Mouse (Mus musculus): ENCODE data around the gene Dpp6. TPM values are rescaled to one million over a fixed set of nuclear protein-coding genes. Genes with fewer than 3 reads are reported as not detected.
"Not testable (repeated sequence)": the region's sequence is repeated elsewhere in the genome, so short reads cannot be mapped to it uniquely, and the experiment has no call there.

Gene Dpp6
- polyA plus RNA-seq, 1 experiment from 2014 or later: 100 TPM

DNA sequence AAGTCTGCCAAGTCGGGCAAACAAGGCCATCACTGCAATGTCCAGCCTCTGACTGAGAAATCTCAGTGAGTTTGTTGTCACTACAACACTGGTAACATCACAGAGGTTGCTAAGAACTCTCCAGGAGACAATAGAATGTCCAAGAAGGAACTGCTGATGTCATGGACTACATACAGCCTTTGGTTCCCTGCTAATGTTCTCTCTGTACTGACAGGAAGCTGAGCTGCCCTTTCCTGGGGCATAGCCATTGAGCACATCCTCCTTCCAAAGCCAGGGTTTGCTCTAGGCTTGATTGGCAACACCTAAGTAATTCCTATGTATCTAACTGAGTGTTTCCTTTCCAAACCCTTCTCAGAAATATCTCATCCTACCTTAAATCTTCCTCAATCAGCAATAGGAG lies 684.3 kb downstream of the Dpp6 start, which contains the start of gene Speer4b:
Gene Speer4b, minus strand, starts transcription at position 101 of the 400 bp plus-strand sequence.
- H3K27me3 ChIP-seq (ENCODE audit: control insufficient read depth, insufficient read depth, low read length); H3K9ac ChIP-seq (replicated peaks; ENCODE audit: low read depth, low read length); H3K4me2 ChIP-seq (ENCODE audit: low read depth, low read length); H3K27ac ChIP-seq (ENCODE audit: low read depth, low read length); ATAC-seq (ENCODE audit: low read depth); H3K4me3 ChIP-seq (ENCODE audit: low read depth, low read length); H3K36me3 ChIP-seq (ENCODE audit: control insufficient read depth, insufficient read depth, low read length); H3K4me1 ChIP-seq (ENCODE audit: control insufficient read depth, insufficient read depth, low read length); H3K9me3 ChIP-seq (ENCODE audit: control insufficient read depth, low read length): not testable (repeated sequence)
- 48% methylated on average over 1 of the region's 1 CpGs for WGBS

DNA sequence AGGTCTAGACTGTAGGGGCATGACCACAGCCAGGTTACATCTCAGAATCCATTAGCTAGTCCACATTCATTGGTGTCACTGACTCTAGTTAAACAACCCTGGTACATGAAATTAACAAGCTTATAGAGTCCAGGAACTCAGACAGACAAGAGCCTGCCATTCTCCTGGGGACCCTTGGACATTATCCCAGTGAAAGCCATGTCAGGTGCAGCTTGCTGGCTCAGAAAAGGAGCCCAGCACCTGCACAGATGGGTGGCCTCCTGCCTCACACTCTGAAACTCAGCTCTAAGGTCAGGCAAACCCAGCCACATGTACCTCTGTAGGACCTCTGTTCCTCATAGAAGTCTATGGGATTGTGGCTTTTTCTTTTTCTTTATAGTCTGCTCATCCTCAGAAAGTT lies 701.7 kb downstream of the Dpp6 start:
- H3K4me3 ChIP-seq (ENCODE audit: low read depth, low read length): no peak overlapping the region
- no peaks in the 10 kb centered on the region for H3K36me3 ChIP-seq (ENCODE audit: control insufficient read depth, insufficient read depth, low read length)
- H3K27me3 ChIP-seq (ENCODE audit: control insufficient read depth, insufficient read depth, low read length): no peaks in the 10 kb centered on the region
- H3K27ac ChIP-seq (ENCODE audit: low read depth, low read length): no peak overlapping the region
- H3K9ac ChIP-seq (replicated peaks; ENCODE audit: low read depth, low read length): no peak overlapping the region
- H3K9me3 ChIP-seq (ENCODE audit: control insufficient read depth, low read length): no peaks in the 10 kb centered on the region
- ATAC-seq (ENCODE audit: low read depth): no peak
- H3K4me1 ChIP-seq (ENCODE audit: control insufficient read depth, insufficient read depth, low read length): no peaks in the 10 kb centered on the region
- H3K4me2 ChIP-seq (ENCODE audit: low read depth, low read length): no peak overlapping the region

- Histone ChIP-seq H3K9ac (replicated peaks; ENCODE audit: low read depth, low read length) (no peak overlapping the region), H3K27ac (ENCODE audit: low read depth, low read length) (no peak overlapping the region), H3K36me3 (ENCODE audit: control insufficient read depth, insufficient read depth, low read length) (no peaks in the 10 kb centered on the region), H3K4me1 (ENCODE audit: control insufficient read depth, insufficient read depth, low read length) (no peaks in the 10 kb centered on the region), H3K4me2 (ENCODE audit: low read depth, low read length) (no peak overlapping the region), H3K9me3 (ENCODE audit: control insufficient read depth, low read length) (no peaks in the 10 kb centered on the region), H3K4me3 (ENCODE audit: low read depth, low read length) (no peak overlapping the region), H3K27me3 (ENCODE audit: control insufficient read depth, insufficient read depth, low read length) (no peaks in the 10 kb centered on the region)
- 82% methylated on average over 1 of the region's 1 CpGs for WGBS
- ATAC-seq (ENCODE audit: low read depth): no peak
These were observed 709.9 kb downstream of the Dpp6 start for GRCm38 (mm10) chr5:27526906-27527305.

GRCm38 (mm10) chr5:27544816-27545270 lies 727.8 kb downstream of the Dpp6 start:
- Histone ChIP-seq H3K4me3 (ENCODE audit: low read depth, low read length) (no peak overlapping the region), H3K27me3 (ENCODE audit: control insufficient read depth, insufficient read depth, low read length) (no peaks in the 10 kb centered on the region), H3K4me1 (ENCODE audit: control insufficient read depth, insufficient read depth, low read length) (no peaks in the 10 kb centered on the region), H3K4me2 (ENCODE audit: low read depth, low read length) (no peak overlapping the region), H3K9me3 (ENCODE audit: control insufficient read depth, low read length) (no peaks in the 10 kb centered on the region), H3K27ac (ENCODE audit: low read depth, low read length) (no peak overlapping the region), H3K36me3 (ENCODE audit: control insufficient read depth, insufficient read depth, low read length) (no peaks in the 10 kb centered on the region), H3K9ac (replicated peaks; ENCODE audit: low read depth, low read length) (no peak overlapping the region)
- ATAC-seq (ENCODE audit: low read depth): peak; percentile 81; the same call in 1 of the 2 replicates
- 25% methylated on average over 2 of the region's 2 CpGs for WGBS

GRCm38 (mm10) chr5:27549291-27549690 lies 732.3 kb downstream of the Dpp6 start:
- H3K27ac ChIP-seq (ENCODE audit: low read depth, low read length): no peak overlapping the region
- WGBS: 88% methylated on average over 4 of the region's 4 CpGs
- no peak for ATAC-seq (ENCODE audit: low read depth)

DNA sequence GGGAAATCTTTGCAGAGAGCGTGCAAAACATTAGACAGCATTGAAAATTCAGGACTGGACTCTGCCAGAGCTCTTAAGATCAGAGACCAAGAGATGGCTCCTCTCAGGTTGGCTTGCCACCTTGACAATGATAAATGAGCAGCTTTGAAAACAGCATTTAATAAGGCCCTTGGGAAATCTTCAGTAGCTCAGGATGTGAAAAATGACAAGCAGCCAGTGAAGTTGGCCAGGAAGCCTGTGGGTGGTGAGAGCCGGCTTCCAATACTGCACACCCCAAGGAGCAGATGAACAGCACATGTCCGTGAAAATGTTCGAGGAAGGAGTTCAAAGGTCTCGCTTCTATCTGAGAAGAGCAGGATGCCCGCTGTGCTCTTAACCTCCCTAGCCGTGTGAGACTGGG lies 748.7 kb downstream of the Dpp6 start:
- ATAC-seq (ENCODE audit: low read depth): no peak
- Histone ChIP-seq H3K27me3 (ENCODE audit: control insufficient read depth, insufficient read depth, low read length) (no peaks in the 10 kb centered on the region), H3K9ac (replicated peaks; ENCODE audit: low read depth, low read length) (no peak overlapping the region), H3K27ac (ENCODE audit: low read depth, low read length) (no peak overlapping the region; the same call in 1 of the 2 replicates), H3K4me2 (ENCODE audit: low read depth, low read length) (no peak overlapping the region), H3K9me3 (ENCODE audit: control insufficient read depth, low read length) (no peaks in the 10 kb centered on the region), H3K4me1 (ENCODE audit: control insufficient read depth, insufficient read depth, low read length) (no peaks in the 10 kb centered on the region), H3K4me3 (ENCODE audit: low read depth, low read length) (no peak overlapping the region), H3K36me3 (ENCODE audit: control insufficient read depth, insufficient read depth, low read length) (no peaks in the 10 kb centered on the region)
- 71% methylated on average over 7 of the region's 7 CpGs for WGBS

More at GRCm38 (mm10) chr5:27549291-27549690, 732.3 kb downstream of the Dpp6 start:
- Histone ChIP-seq H3K4me3 (ENCODE audit: low read depth, low read length) (no peak overlapping the region), H3K9ac (replicated peaks; ENCODE audit: low read depth, low read length) (no peak overlapping the region), H3K4me1 (ENCODE audit: control insufficient read depth, insufficient read depth, low read length) (no peaks in the 10 kb centered on the region), H3K9me3 (ENCODE audit: control insufficient read depth, low read length) (no peaks in the 10 kb centered on the region), H3K27me3 (ENCODE audit: control insufficient read depth, insufficient read depth, low read length) (no peaks in the 10 kb centered on the region), H3K36me3 (ENCODE audit: control insufficient read depth, insufficient read depth, low read length) (no peaks in the 10 kb centered on the region), H3K4me2 (ENCODE audit: low read depth, low read length) (no peak overlapping the region)

- no peak overlapping the region for H3K27ac ChIP-seq (ENCODE audit: low read depth, low read length)
- no peaks in the 10 kb centered on the region for H3K4me1 ChIP-seq (ENCODE audit: control insufficient read depth, insufficient read depth, low read length)
- H3K27me3 ChIP-seq (ENCODE audit: control insufficient read depth, insufficient read depth, low read length): no peaks in the 10 kb centered on the region
- H3K4me3 ChIP-seq (ENCODE audit: low read depth, low read length): no peak overlapping the region
- H3K36me3 ChIP-seq (ENCODE audit: control insufficient read depth, insufficient read depth, low read length): no peaks in the 10 kb centered on the region
- no peaks in the 10 kb centered on the region for H3K9me3 ChIP-seq (ENCODE audit: control insufficient read depth, low read length)
- ATAC-seq (ENCODE audit: low read depth): peak; percentile 42; the same call in 1 of the 2 replicates
- 53% methylated on average over 8 of the region's 8 CpGs for WGBS
- no peak overlapping the region for H3K9ac ChIP-seq (replicated peaks; ENCODE audit: low read depth, low read length)
- no peak overlapping the region for H3K4me2 ChIP-seq (ENCODE audit: low read depth, low read length)
These were observed 771.2 kb downstream of the Dpp6 start for GRCm38 (mm10) chr5:27587970-27588758.

GRCm38 (mm10) chr5:27604132-27604531 lies 787.1 kb downstream of the Dpp6 start:
- H3K4me1 ChIP-seq (ENCODE audit: control insufficient read depth, insufficient read depth, low read length): no peaks in the 10 kb centered on the region
- no peaks in the 10 kb centered on the region for H3K36me3 ChIP-seq (ENCODE audit: control insufficient read depth, insufficient read depth, low read length)
- H3K9ac ChIP-seq (replicated peaks; ENCODE audit: low read depth, low read length): no peak overlapping the region
- H3K9me3 ChIP-seq (ENCODE audit: control insufficient read depth, low read length): no peaks in the 10 kb centered on the region
- no peak overlapping the region for H3K4me3 ChIP-seq (ENCODE audit: low read depth, low read length)
- ATAC-seq (ENCODE audit: low read depth): no peak
- no peak overlapping the region for H3K27ac ChIP-seq (ENCODE audit: low read depth, low read length)
- H3K27me3 ChIP-seq (ENCODE audit: control insufficient read depth, insufficient read depth, low read length): no peaks in the 10 kb centered on the region
- H3K4me2 ChIP-seq (ENCODE audit: low read depth, low read length): no peak overlapping the region
- WGBS: 90% methylated on average over 1 of the region's 1 CpGs

- Histone ChIP-seq H3K9me3 (ENCODE audit: control insufficient read depth, low read length) (no peaks in the 10 kb centered on the region), H3K9ac (replicated peaks; ENCODE audit: low read depth, low read length) (no peak overlapping the region), H3K27ac (ENCODE audit: low read depth, low read length) (no peak overlapping the region), H3K4me1 (ENCODE audit: control insufficient read depth, insufficient read depth, low read length) (no peaks in the 10 kb centered on the region), H3K27me3 (ENCODE audit: control insufficient read depth, insufficient read depth, low read length) (no peaks in the 10 kb centered on the region), H3K4me2 (ENCODE audit: low read depth, low read length) (no peak overlapping the region), H3K36me3 (ENCODE audit: control insufficient read depth, insufficient read depth, low read length) (no peaks in the 10 kb centered on the region), H3K4me3 (ENCODE audit: low read depth, low read length) (no peak overlapping the region)
- peak; percentile 76 for ATAC-seq (ENCODE audit: low read depth)
- WGBS: 37% methylated on average over 7 of the region's 7 CpGs
These were observed 798.8 kb downstream of the Dpp6 start for GRCm38 (mm10) chr5:27615769-27616168.
